Mouse (Mus musculus) spleen, adult 2 months (tissue): ENCODE data around the gene Trp63.

Experiments
- CTCF ChIP-seq: fragments of 200-500 bp; IDR thresholded peaks from 2 replicates; pipeline ENCODE4 v1.5.1; 2011; ENCODE audit warnings: mild to moderate bottlenecking, inconsistent platforms; ENCODE audit not compliant: insufficient read depth, insufficient read length, insufficient replicate concordance; ENCODE audit errors: extremely low read depth
- POLR2A ChIP-seq: fragments of 200-500 bp; IDR thresholded peaks from 2 replicates; pipeline ENCODE4 v1.6.1; 2011; ENCODE audit warnings: low read depth, low read length, inconsistent platforms

DNA sequence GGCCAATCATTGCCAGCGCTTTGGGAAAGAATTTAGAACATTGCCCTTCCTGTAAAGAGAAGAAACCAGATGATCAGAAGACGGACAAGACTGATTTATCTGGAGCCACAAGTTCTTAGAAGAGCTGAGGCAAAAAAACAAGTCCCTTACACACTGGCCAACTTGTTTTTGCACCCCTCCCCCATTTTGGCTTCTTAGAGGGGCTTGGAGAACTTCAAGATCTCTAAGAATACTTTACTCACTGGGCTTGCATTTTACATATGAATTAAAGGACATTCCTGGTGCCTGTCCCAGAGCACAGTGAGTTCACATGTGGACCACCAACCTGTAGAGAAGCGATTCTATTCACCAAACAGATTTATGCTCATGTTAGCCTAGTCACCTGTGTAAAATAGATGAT lies 53.3 kb downstream of the Trp63 start:
- TF ChIP-seq CTCF: no peak
- no peak for TF ChIP-seq POLR2A
